Comparison of ENCODE assay signal across 8 mouse cellular contexts in genomic region chr2:75792377-75793203, GRCm38 (mm10). TPM values are rescaled to one million over a fixed set of nuclear protein-coding genes. Genes with fewer than 3 reads are reported as not detected.
DNase-seq lines count a peak whose midpoint lies in the region; ATAC-seq lines count a peak whose summit lies in the region.

No protein-coding gene starts in this region.

- peak; percentile 90 for ATAC-seq in megakaryocyte progenitor cell, adult 5-6 weeks (replicated peaks; ENCODE audit: poor library complexity)
- ATAC-seq in frontal cortex, adult (ENCODE audit: low TSS enrichment), result no peak

- intact Hi-C loops in left cerebral cortex, postnatal 14 days (cut with DNase I), result no loop called here
- intact Hi-C loops in left cerebral cortex, postnatal 4 days (cut with DNase I), result no loop called here

- DNase-seq in left cerebral cortex, postnatal 14 days (ENCODE audit: low spot score in 2 of 2), result peak; percentile 16 to 18
- DNase-seq in left cerebral cortex, postnatal 4 days, result no peak
- peak; percentile 45 for DNase-seq in c-Kit-positive CD71-positive TER-119-positive erythroid progenitor cells, embryonic 14.5 days (ENCODE audit: low spot score)
- peak; percentile 58 for DNase-seq in kidney, postnatal 10 days
- DNase-seq in cerebellum, adult 18-20 months, result no peak
- no peak for DNase-seq in cerebellum, postnatal 14 days

RNA-seq across cellular contexts. Expression of gene Agps, which starts 39.4 kb away (rescaled TPM):
- total RNA-seq in left cerebral cortex, postnatal 14 days (2021), result 10 to 100 TPM; 50.9 to 54.8 TPM
- total RNA-seq in left cerebral cortex, postnatal 4 days (2021), result 10 to 100 TPM; 51.9 to 59.1 TPM
- total RNA-seq in megakaryocyte progenitor cell, adult 5-6 weeks (2015), result 218 and 225 TPM in 2 replicates
- 188 and 201 TPM in 2 replicates for total RNA-seq in megakaryocyte progenitor cell, adult 5-6 weeks (2017)

Comparison
In these comparisons a context has a peak if more than half of its experiments do, and no peak if none do; other contexts are left out.
1. DNase-seq: peak in left cerebral cortex, postnatal 14 days (2 of 2), c-Kit-positive CD71-positive TER-119-positive erythroid progenitor cells, embryonic 14.5 days (single experiment) and kidney, postnatal 10 days (single experiment); none in left cerebral cortex, postnatal 4 days (single experiment), cerebellum, adult 18-20 months (0 of 2) and cerebellum, postnatal 14 days (0 of 2).